Mouse (Mus musculus): ENCODE measurements around the gene Aldh1a1.

Gene Aldh1a1

GRCm38 (mm10) chr19:20654141-20654873 lies 161.8 kb downstream of the Aldh1a1 start:
- no peak for DNase-seq

- no peak for DNase-seq
Observed at GRCm38 (mm10) chr19:20677697-20678355, 185.3 kb downstream of the Aldh1a1 start.
